7 mouse cellular contexts compared by ENCODE assay signal in the genomic region with DNA sequence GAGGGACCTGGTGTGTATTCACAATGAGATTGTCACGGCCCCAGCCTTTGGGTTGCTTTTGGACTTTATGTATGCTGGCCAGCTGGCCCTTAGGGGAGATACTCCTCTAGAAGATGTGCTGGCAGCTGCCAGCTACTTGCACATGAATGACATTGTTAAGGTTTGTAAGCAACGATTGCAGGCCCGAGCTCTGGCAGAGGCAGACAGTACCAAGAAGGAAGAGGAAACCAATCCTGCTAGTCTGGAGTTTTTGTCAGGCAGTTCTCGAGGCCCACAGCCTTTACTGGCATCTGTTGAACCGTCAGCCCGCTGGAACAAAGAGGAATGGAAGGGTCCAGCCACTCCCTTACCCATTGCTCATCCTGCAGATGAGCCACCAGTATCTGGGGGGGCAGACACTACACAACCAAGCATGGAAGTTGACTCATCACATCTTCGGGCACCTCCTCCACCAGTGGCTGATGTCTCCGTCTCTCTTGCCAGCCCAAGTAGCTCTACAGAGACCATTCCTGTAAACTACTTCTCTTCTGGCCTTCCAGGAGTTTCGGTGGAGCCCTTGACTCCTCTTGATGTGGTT. TPM values are rescaled to one million over a fixed set of nuclear protein-coding genes. Genes with fewer than 3 reads are reported as not detected.
DNase-seq lines count a peak whose midpoint lies in the region; ATAC-seq and TF ChIP-seq lines count a peak whose summit lies in the region.

No protein-coding gene starts in this region.

- ATAC-seq in megakaryocyte, adult 5-6 weeks (ENCODE audit: poor library complexity, severe bottlenecking) = no peak
- no peak for ATAC-seq in forebrain, embryonic 14.5 days
- no peak for ATAC-seq in liver, embryonic 12.5 days
- ATAC-seq in stomach, postnatal 0 days (ENCODE audit: low FRiP score, low TSS enrichment) = no peak

- no peaks in the 10 kb centered on the region for H3K9me3 ChIP-seq in megakaryocyte, embryonic 14.5 days
- no peaks in the 10 kb centered on the region for H3K9me3 ChIP-seq in forebrain, embryonic 14.5 days (replicated peaks; ENCODE audit: control insufficient read depth, low read length)
- H3K9me3 ChIP-seq in liver, embryonic 12.5 days (replicated peaks) = no peaks in the 10 kb centered on the region
- no peaks in the 10 kb centered on the region for H3K9me3 ChIP-seq in stomach, postnatal 0 days (ENCODE audit: control insufficient read depth, low read length)

- no peak overlapping the region for H3K27ac ChIP-seq in forebrain, embryonic 14.5 days (ENCODE audit: low read depth, low read length)
- H3K27ac ChIP-seq in liver, embryonic 12.5 days = peak overlapping the region; percentile 78
- peak overlapping the region; percentile 41; the same call in 1 of the 2 replicates for H3K27ac ChIP-seq in stomach, postnatal 0 days (replicated peaks)

- WGBS in forebrain, embryonic 14.5 days = 89% methylated on average over 9 of the region's 9 CpGs
- WGBS in liver, embryonic 12.5 days (ENCODE audit: insufficient replicate concordance) = 65% methylated on average over 9 of the region's 9 CpGs
- WGBS in stomach, postnatal 0 days = 89% methylated on average over 9 of the region's 9 CpGs

- no peak for TF ChIP-seq CTCF in stomach, postnatal 0 days (IDR thresholded peaks at IDR 0.05; ENCODE audit: low read depth)

- no peak for TF ChIP-seq EP300 in stomach, postnatal 0 days (optimal IDR thresholded peaks at IDR 0.05)

- H3K36me3 ChIP-seq in megakaryocyte, embryonic 14.5 days (replicated peaks; ENCODE audit: low read length) = peaks cover 42% of the 10 kb centered on the region
- H3K36me3 ChIP-seq in forebrain, embryonic 14.5 days (ENCODE audit: control insufficient read depth, insufficient read depth, low read length) = peaks cover 28% of the 10 kb centered on the region
- peaks cover 34% of the 10 kb centered on the region for H3K36me3 ChIP-seq in liver, embryonic 12.5 days
- 0 out of 2 replicates have a peak, but pooled peaks cover 4% of the 10 kb centered on the region for H3K36me3 ChIP-seq in stomach, postnatal 0 days (ENCODE audit: control insufficient read depth, insufficient read depth, low read length)

- DNase-seq in forebrain, embryonic 14.5 days (ENCODE audit: low spot score) = no peak
- no peak for DNase-seq in stomach, postnatal 0 days (ENCODE audit: low spot score)
- DNase-seq in cerebellum, postnatal 25 days = no peak
- DNase-seq in c-Kit-positive CD71-positive TER-119-positive erythroid progenitor cells, embryonic 14.5 days (ENCODE audit: low spot score) = no peak

- peaks cover 70% of the 10 kb centered on the region for H3K4me1 ChIP-seq in megakaryocyte, embryonic 14.5 days
- peaks cover 8% of the 10 kb centered on the region; the same call in 1 of the 2 replicates for H3K4me1 ChIP-seq in forebrain, embryonic 14.5 days (ENCODE audit: control insufficient read depth, insufficient read depth, low read length)
- peaks cover 35% of the 10 kb centered on the region for H3K4me1 ChIP-seq in liver, embryonic 12.5 days
- H3K4me1 ChIP-seq in stomach, postnatal 0 days (replicated peaks; ENCODE audit: control insufficient read depth, insufficient read depth) = 0 out of 2 replicates have a peak, but pooled peaks cover 3% of the 10 kb centered on the region

- no peaks in the 10 kb centered on the region for H3K27me3 ChIP-seq in megakaryocyte, embryonic 14.5 days (replicated peaks)
- no peaks in the 10 kb centered on the region for H3K27me3 ChIP-seq in forebrain, embryonic 14.5 days (replicated peaks; ENCODE audit: control insufficient read depth, insufficient read depth, low read length)
- no peaks in the 10 kb centered on the region for H3K27me3 ChIP-seq in liver, embryonic 12.5 days (replicated peaks)
- no peaks in the 10 kb centered on the region for H3K27me3 ChIP-seq in stomach, postnatal 0 days (ENCODE audit: control insufficient read depth, insufficient read depth, low read length)

- peak overlapping the region; percentile 64 for H3K4me2 ChIP-seq in forebrain, embryonic 14.5 days (ENCODE audit: low read length)
- peak overlapping the region; percentile 81 for H3K4me2 ChIP-seq in liver, embryonic 12.5 days
- peak overlapping the region; percentile 53 for H3K4me2 ChIP-seq in stomach, postnatal 0 days (replicated peaks; ENCODE audit: low read depth)

- H3K9ac ChIP-seq in forebrain, embryonic 14.5 days (ENCODE audit: low read length) = no peak overlapping the region
- H3K9ac ChIP-seq in liver, embryonic 12.5 days = peak overlapping the region; percentile 34
- H3K9ac ChIP-seq in stomach, postnatal 0 days (ENCODE audit: low read length) = no peak overlapping the region

- H3K4me3 ChIP-seq in megakaryocyte, embryonic 14.5 days (replicated peaks) = peak overlapping the region; percentile 95
- H3K4me3 ChIP-seq in forebrain, embryonic 14.5 days (ENCODE audit: low read depth, low read length) = peak overlapping the region; percentile 52; the same call in 1 of the 2 replicates
- H3K4me3 ChIP-seq in liver, embryonic 12.5 days = peak overlapping the region; percentile 67
- H3K4me3 ChIP-seq in stomach, postnatal 0 days (ENCODE audit: low read depth, low read length) = no peak overlapping the region

RNA-seq across cellular contexts. Expression of gene Zbtb3, which starts 0.9 kb away (rescaled TPM):
- 1.3 and 5.9 TPM in 2 replicates for polyA plus RNA-seq in megakaryocyte, embryonic 14.5 days (2012; ENCODE audit: insufficient read depth, low replicate concordance)
- 0.62 and 2.3 TPM in 2 replicates for total RNA-seq in megakaryocyte, adult 5-6 weeks (2015)
- total RNA-seq in megakaryocyte, adult 5-6 weeks (2017) = 1.8 and 2.5 TPM in 2 replicates
- 9.0 and 9.7 TPM in 2 replicates for polyA plus RNA-seq in forebrain, embryonic 14.5 days (2014; fragmentation: Nextera tagmentation; extraction: Ambion mirVana)
- 2.3 and 2.8 TPM in 2 replicates for polyA plus RNA-seq in liver, embryonic 12.5 days (2016; fragmentation: Nextera tagmentation; extraction: Ambion mirVana)
- polyA plus RNA-seq in stomach, postnatal 0 days (2015; fragmentation: Nextera tagmentation; extraction: Ambion mirVana) = 2.3 TPM in 2 replicates

RNA-seq across cellular contexts. Expression of gene Polr2g, which starts 4.9 kb away (rescaled TPM):
- polyA plus RNA-seq in megakaryocyte, embryonic 14.5 days (2012; ENCODE audit: insufficient read depth, low replicate concordance) = 6.3 TPM in 1 of 2 replicates, not detected in the other
- total RNA-seq in megakaryocyte, adult 5-6 weeks (2015) = 124 and 125 TPM in 2 replicates
- total RNA-seq in megakaryocyte, adult 5-6 weeks (2017) = 54.1 and 58.2 TPM in 2 replicates
- 171 and 189 TPM in 2 replicates for polyA plus RNA-seq in forebrain, embryonic 14.5 days (2014; fragmentation: Nextera tagmentation; extraction: Ambion mirVana)
- 105 and 110 TPM in 2 replicates for polyA plus RNA-seq in liver, embryonic 12.5 days (2016; fragmentation: Nextera tagmentation; extraction: Ambion mirVana)
- 103 and 108 TPM in 2 replicates for polyA plus RNA-seq in stomach, postnatal 0 days (2015; fragmentation: Nextera tagmentation; extraction: Ambion mirVana)

RNA-seq across cellular contexts. Expression of gene Ttc9c, which starts 15.8 kb away (rescaled TPM):
- polyA plus RNA-seq in megakaryocyte, embryonic 14.5 days (2012; ENCODE audit: insufficient read depth, low replicate concordance) = 0.51 TPM in 1 of 2 replicates, not detected in the other
- 28.6 and 31.0 TPM in 2 replicates for total RNA-seq in megakaryocyte, adult 5-6 weeks (2015)
- 53.6 and 63.7 TPM in 2 replicates for total RNA-seq in megakaryocyte, adult 5-6 weeks (2017)
- 50.7 and 65.3 TPM in 2 replicates for polyA plus RNA-seq in forebrain, embryonic 14.5 days (2014; fragmentation: Nextera tagmentation; extraction: Ambion mirVana)
- 29.6 and 31.6 TPM in 2 replicates for polyA plus RNA-seq in liver, embryonic 12.5 days (2016; fragmentation: Nextera tagmentation; extraction: Ambion mirVana)
- polyA plus RNA-seq in stomach, postnatal 0 days (2015; fragmentation: Nextera tagmentation; extraction: Ambion mirVana) = 20.8 and 23.1 TPM in 2 replicates

RNA-seq across cellular contexts. Expression of gene Hnrnpul2, which starts 16.5 kb away (rescaled TPM):
- polyA plus RNA-seq in megakaryocyte, embryonic 14.5 days (2012; ENCODE audit: insufficient read depth, low replicate concordance) = 13.5 and 54.1 TPM in 2 replicates
- total RNA-seq in megakaryocyte, adult 5-6 weeks (2015) = 52.3 and 56.0 TPM in 2 replicates
- 72.8 and 94.4 TPM in 2 replicates for total RNA-seq in megakaryocyte, adult 5-6 weeks (2017)
- 7.2 and 7.4 TPM in 2 replicates for polyA plus RNA-seq in forebrain, embryonic 14.5 days (2014; fragmentation: Nextera tagmentation; extraction: Ambion mirVana)
- 3.5 and 3.6 TPM in 2 replicates for polyA plus RNA-seq in liver, embryonic 12.5 days (2016; fragmentation: Nextera tagmentation; extraction: Ambion mirVana)
- polyA plus RNA-seq in stomach, postnatal 0 days (2015; fragmentation: Nextera tagmentation; extraction: Ambion mirVana) = 3.6 and 3.9 TPM in 2 replicates

RNA-seq across cellular contexts. Expression of gene Taf6l, which starts 17.1 kb away (rescaled TPM):
- polyA plus RNA-seq in megakaryocyte, embryonic 14.5 days (2012; ENCODE audit: insufficient read depth, low replicate concordance) = 33.7 and 61.6 TPM in 2 replicates
- total RNA-seq in megakaryocyte, adult 5-6 weeks (2015) = 5.1 and 6.2 TPM in 2 replicates
- 8.9 and 9.8 TPM in 2 replicates for total RNA-seq in megakaryocyte, adult 5-6 weeks (2017)
- polyA plus RNA-seq in forebrain, embryonic 14.5 days (2014; fragmentation: Nextera tagmentation; extraction: Ambion mirVana) = 18.3 and 19.7 TPM in 2 replicates
- 21.8 and 23.1 TPM in 2 replicates for polyA plus RNA-seq in liver, embryonic 12.5 days (2016; fragmentation: Nextera tagmentation; extraction: Ambion mirVana)
- polyA plus RNA-seq in stomach, postnatal 0 days (2015; fragmentation: Nextera tagmentation; extraction: Ambion mirVana) = 9.7 and 10.5 TPM in 2 replicates

Comparison
In these comparisons a context has a peak if more than half of its experiments do, and no peak if none do; other contexts are left out.
1. RNA of gene Polr2g, which starts 4.9 kb away (polyA plus RNA-seq): 171 to 189 TPM in forebrain, embryonic 14.5 days, 103 to 108 TPM in stomach, postnatal 0 days and 105 to 110 TPM in liver, embryonic 12.5 days; 6.3 TPM in megakaryocyte, embryonic 14.5 days; every median in the first group is over 10 times any median in the second.
2. RNA of gene Ttc9c, which starts 15.8 kb away (polyA plus RNA-seq): 50.7 to 65.3 TPM in forebrain, embryonic 14.5 days, 29.6 to 31.6 TPM in liver, embryonic 12.5 days and 20.8 to 23.1 TPM in stomach, postnatal 0 days; 0.51 TPM in megakaryocyte, embryonic 14.5 days; every median in the first group is over 10 times any median in the second.
3. Peak in every context shown above with its lines, with median percentiles within 50 percentile points of each other: H3K4me2 ChIP-seq.